Mouse (Mus musculus) Patski (cell line): Measurements from ENCODE around the gene Apip. TPM values are rescaled to one million over a fixed set of nuclear protein-coding genes. Genes with fewer than 3 reads are reported as not detected.

Experiments
- ATAC-seq: fragments of 100-300 bp; one replicate; pipeline ENCODE4 v1.8.0; 2021
- CTCF ChIA-PET: fragments of 350-600 bp; sonication (Branson Sonifier 250); formaldehyde crosslinking; loops from one replicate; lab custom pipeline; 2022; ENCODE audit warnings: inconsistent platforms; lab: Charles Lee
- POLR2A ChIA-PET: fragments of 350-600 bp; sonication (Branson Sonifier 250); formaldehyde crosslinking; loops from one replicate; lab custom pipeline; 2022; ENCODE audit warnings: antibody characterized with exemption, inconsistent platforms; lab: Charles Lee
- DNase-seq: peaks from one replicate; pipeline ENCODE4 v3.0.0-alpha.2; 2011; ENCODE audit warnings: low read depth, low spot score
- H3K27me3 ChIP-seq: fragments of 371-371 bp; one replicate; pipeline ENCODE4 v1.5.1; 2021
- CTCF ChIP-seq: fragments of 100-300 bp; IDR thresholded peaks from one replicate; pipeline ENCODE4 v1.5.1; 2021
- in situ Hi-C: fragments of 300-500 bp; cut with MboI; formaldehyde crosslinking; loops from 3 replicates; pipeline ENCODE4 v1.11.1; 2018; ENCODE audit warnings: low pct_unique_long_range_greater_than_20kb, mixed read lengths
- polyA plus RNA-seq: library from polyadenylated mRNA; unstranded; gene quantifications from one replicate; pipeline ENCODE4 v1.2.3, GENCODE M21; 2021

Gene Apip
- polyA plus RNA-seq, 1 experiment from 2014 or later, result 48.6 TPM

- H3K27me3 ChIP-seq, result no peaks in the 10 kb centered on the region
- in situ Hi-C loops, result loop anchor here (25.0 kb wide), 1 partner anchor 1155 kb away; no protein-coding TSS in a partner anchor
- TF ChIP-seq CTCF, result no peak
- DNase-seq (no peak), ATAC-seq (peak; percentile 60)
- POLR2A ChIA-PET, result no interaction called here
- CTCF ChIA-PET, result interaction anchor here (1.4 kb wide), 1 partner anchor 17 kb away, joined by 4 read pairs; no protein-coding TSS in a partner anchor
Observed at GRCm38 (mm10) chr2:103067552-103068207, 5.8 kb upstream of the Apip start.

- no peak for ATAC-seq
- ChIA-PET POLR2A (no interaction called here), CTCF (no interaction called here)
- in situ Hi-C loops, result loop anchor here (25.0 kb wide), 1 partner anchor 1156 kb away; no protein-coding TSS in a partner anchor
- H3K27me3 ChIP-seq, result no peaks in the 10 kb centered on the region
- DNase-seq, result no peak
- no peak for TF ChIP-seq CTCF
Observed at GRCm38 (mm10) chr2:103068602-103069001, 4.9 kb upstream of the Apip start.

GRCm38 (mm10) chr2:103069752-103070405 is 3.6 kb upstream of the Apip start:
- DNase-seq (no peak), ATAC-seq (no peak)
- CTCF ChIA-PET, result no interaction called here
- in situ Hi-C loops, result loop anchor here (25.0 kb wide), 1 partner anchor 1158 kb away; no protein-coding TSS in a partner anchor
- no peaks in the 10 kb centered on the region for H3K27me3 ChIP-seq
- POLR2A ChIA-PET, result no interaction called here
- TF ChIP-seq CTCF, result no peak

GRCm38 (mm10) chr2:103070586-103070985 is 2.9 kb upstream of the Apip start:
- no peak for DNase-seq
- in situ Hi-C loops, result loop anchor here (25.0 kb wide), 1 partner anchor 1158 kb away; no protein-coding TSS in a partner anchor
- ChIA-PET CTCF (no interaction called here), POLR2A (interaction anchor here (0.7 kb wide), 2 partner anchors 482 to 654 kb away, joined by 3 to 4 read pairs; no protein-coding TSS in a partner anchor)
- no peak for TF ChIP-seq CTCF
- ATAC-seq, result no peak
- no peaks in the 10 kb centered on the region for H3K27me3 ChIP-seq

- H3K27me3 ChIP-seq, result no peaks in the 10 kb centered on the region
- CTCF ChIA-PET, result no interaction called here
- DNase-seq (no peak), ATAC-seq (no peak)
- no peak for TF ChIP-seq CTCF
- POLR2A ChIA-PET, result no interaction called here
- in situ Hi-C loops, result no loop called here
Observed at GRCm38 (mm10) chr2:103081117-103081516, 7.6 kb downstream of the Apip start.

GRCm38 (mm10) chr2:103081706-103082105 is 8.2 kb downstream of the Apip start:
- ChIA-PET CTCF (interaction anchor here (0.9 kb wide), 1 partner anchor 405 kb away, joined by 3 read pairs; no protein-coding TSS in a partner anchor), POLR2A (no interaction called here)
- no peak for DNase-seq
- no peaks in the 10 kb centered on the region for H3K27me3 ChIP-seq
- no peak for TF ChIP-seq CTCF
- in situ Hi-C loops, result no loop called here
- ATAC-seq, result no peak

- ATAC-seq (no peak), DNase-seq (no peak)
- ChIA-PET POLR2A (no interaction called here), CTCF (no interaction called here)
- H3K27me3 ChIP-seq, result no peaks in the 10 kb centered on the region
- in situ Hi-C loops, result no loop called here
- no peak for TF ChIP-seq CTCF
Observed at GRCm38 (mm10) chr2:103082853-103083252, 9.4 kb downstream of the Apip start.

- in situ Hi-C loops, result no loop called here
- no peak for ATAC-seq
- ChIA-PET POLR2A (interaction anchor here (0.8 kb wide), 1 partner anchor 11 kb away, joined by 3 read pairs; the partner anchor contains the start of gene Apip), CTCF (interaction anchor here (0.9 to 2.7 kb wide), 20 partner anchors 8 to 402 kb away, joined by 3 to 28 read pairs (median 4); partner anchors contain the start of genes Apip and Pdhx)
- H3K27me3 ChIP-seq, result no peaks in the 10 kb centered on the region
- peak; percentile 69 for TF ChIP-seq CTCF
- DNase-seq, result no peak
Observed at GRCm38 (mm10) chr2:103084451-103084850, 11.0 kb downstream of the Apip start.

GRCm38 (mm10) chr2:103085633-103086032 is 12.2 kb downstream of the Apip start:
- POLR2A ChIA-PET, result interaction anchor here (0.7 to 0.8 kb wide), 2 partner anchors 62 to 262 kb away, joined by 3 read pairs; no protein-coding TSS in a partner anchor
- in situ Hi-C loops, result loop anchor here (5.0 kb wide), 2 partner anchors 262 to 337 kb away; no protein-coding TSS in a partner anchor
- ATAC-seq (no peak), DNase-seq (no peak)
- no peaks in the 10 kb centered on the region for H3K27me3 ChIP-seq
- CTCF ChIA-PET, result interaction anchor here (0.8 to 3.7 kb wide), 18 partner anchors 11 to 403 kb away, joined by 3 to 28 read pairs (median 4); partner anchors contain the start of genes Apip and Pdhx
- TF ChIP-seq CTCF, result no peak

- ATAC-seq, result no peak
- H3K27me3 ChIP-seq, result no peaks in the 10 kb centered on the region
- no peak for DNase-seq
- CTCF ChIA-PET, result interaction anchor here (1.3 to 3.7 kb wide), 5 partner anchors 10 to 339 kb away, joined by 4 to 17 read pairs (median 8); no protein-coding TSS in a partner anchor
- in situ Hi-C loops, result loop anchor here (5.0 kb wide), 2 partner anchors 261 to 336 kb away; no protein-coding TSS in a partner anchor
- POLR2A ChIA-PET, result no interaction called here
- TF ChIP-seq CTCF, result peak; percentile 59
Observed at GRCm38 (mm10) chr2:103086432-103086831, 13.0 kb downstream of the Apip start.
